Mouse (Mus musculus): Measurements from ENCODE around the gene Otog. TPM values are rescaled to one million over a fixed set of nuclear protein-coding genes. Genes with fewer than 3 reads are reported as not detected.

The Otog gene
- polyA plus RNA-seq, 1 experiment from 2014 or later: 0.16 TPM

DNA sequence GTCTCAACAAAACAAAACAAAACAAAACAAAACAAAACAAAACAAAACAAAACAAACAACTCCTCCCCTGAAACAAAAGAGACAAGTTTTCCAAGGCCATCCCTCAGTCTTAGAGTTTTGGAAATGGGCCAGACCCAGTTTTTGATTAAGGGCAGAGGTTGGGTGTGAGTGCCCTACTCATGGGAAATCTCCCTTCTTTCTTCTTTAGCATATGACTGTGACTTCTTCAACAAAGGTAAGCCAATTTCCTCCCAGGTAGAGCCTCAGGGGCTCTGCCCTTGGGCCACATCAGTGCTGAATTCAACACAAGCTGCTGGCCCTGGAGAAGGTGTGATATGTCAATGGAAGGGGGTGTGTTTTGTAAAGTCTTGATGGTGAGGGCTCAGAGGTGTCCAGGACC lies 40.1 kb downstream of the Otog start:
- H3K4me3 ChIP-seq (replicated peaks): no peak overlapping the region
- no peaks in the 10 kb centered on the region for H3K36me3 ChIP-seq
- H3K27ac ChIP-seq: no peak overlapping the region
- no peak overlapping the region for H3K9ac ChIP-seq (replicated peaks)
- ATAC-seq (ENCODE audit: insufficient number of reproducible peaks, insufficient read depth, low FRiP score, low TSS enrichment, low read depth): no peak
- H3K4me2 ChIP-seq: no peak overlapping the region
- H3K27me3 ChIP-seq: peaks cover 31% of the 10 kb centered on the region; the same call in 1 of the 2 replicates
- H3K4me1 ChIP-seq (replicated peaks): no peaks in the 10 kb centered on the region
- H3K9me3 ChIP-seq: no peaks in the 10 kb centered on the region

DNA sequence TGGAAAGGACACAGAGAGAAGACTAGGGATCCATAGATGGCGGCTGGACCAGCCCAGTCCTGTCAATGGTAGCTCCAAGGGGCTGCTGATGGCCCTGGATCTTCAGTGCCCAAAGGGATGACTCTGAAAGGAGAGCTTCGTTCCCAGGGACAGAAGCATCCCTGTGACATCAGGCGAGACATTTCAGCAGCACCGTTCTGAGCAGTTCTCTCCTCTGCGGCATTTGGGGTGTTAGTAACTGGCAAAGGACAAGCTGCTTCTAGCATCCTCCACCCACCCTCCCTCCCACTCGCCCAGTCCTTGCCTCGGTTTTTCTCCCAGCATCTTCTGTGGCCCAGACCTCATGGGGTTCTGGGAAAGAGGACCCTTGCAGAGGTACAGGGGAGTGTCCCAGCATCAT lies 41.5 kb downstream of the Otog start:
- no peaks in the 10 kb centered on the region for H3K4me1 ChIP-seq (replicated peaks)
- H3K36me3 ChIP-seq: no peaks in the 10 kb centered on the region
- H3K9ac ChIP-seq (replicated peaks): no peak overlapping the region
- H3K9me3 ChIP-seq: no peaks in the 10 kb centered on the region
- no peak overlapping the region for H3K4me2 ChIP-seq
- peaks cover 31% of the 10 kb centered on the region; the same call in 1 of the 2 replicates for H3K27me3 ChIP-seq
- 69% methylated on average over 7 of the region's 7 CpGs for WGBS
- ATAC-seq (ENCODE audit: insufficient number of reproducible peaks, insufficient read depth, low FRiP score, low TSS enrichment, low read depth): no peak
- no peak overlapping the region for H3K4me3 ChIP-seq (replicated peaks)
- H3K27ac ChIP-seq: no peak overlapping the region

- ATAC-seq (ENCODE audit: insufficient number of reproducible peaks, insufficient read depth, low FRiP score, low TSS enrichment, low read depth): no peak
- Histone ChIP-seq H3K9me3 (no peaks in the 10 kb centered on the region), H3K4me1 (replicated peaks) (no peaks in the 10 kb centered on the region), H3K4me2 (no peak overlapping the region), H3K9ac (replicated peaks) (no peak overlapping the region), H3K4me3 (replicated peaks) (no peak overlapping the region), H3K27me3 (peaks cover 31% of the 10 kb centered on the region; the same call in 1 of the 2 replicates), H3K36me3 (no peaks in the 10 kb centered on the region), H3K27ac (no peak overlapping the region)
- WGBS: 83% methylated on average over 10 of the region's 10 CpGs
Observed at GRCm38 (mm10) chr7:46283681-46284080, 42.9 kb downstream of the Otog start.

DNA sequence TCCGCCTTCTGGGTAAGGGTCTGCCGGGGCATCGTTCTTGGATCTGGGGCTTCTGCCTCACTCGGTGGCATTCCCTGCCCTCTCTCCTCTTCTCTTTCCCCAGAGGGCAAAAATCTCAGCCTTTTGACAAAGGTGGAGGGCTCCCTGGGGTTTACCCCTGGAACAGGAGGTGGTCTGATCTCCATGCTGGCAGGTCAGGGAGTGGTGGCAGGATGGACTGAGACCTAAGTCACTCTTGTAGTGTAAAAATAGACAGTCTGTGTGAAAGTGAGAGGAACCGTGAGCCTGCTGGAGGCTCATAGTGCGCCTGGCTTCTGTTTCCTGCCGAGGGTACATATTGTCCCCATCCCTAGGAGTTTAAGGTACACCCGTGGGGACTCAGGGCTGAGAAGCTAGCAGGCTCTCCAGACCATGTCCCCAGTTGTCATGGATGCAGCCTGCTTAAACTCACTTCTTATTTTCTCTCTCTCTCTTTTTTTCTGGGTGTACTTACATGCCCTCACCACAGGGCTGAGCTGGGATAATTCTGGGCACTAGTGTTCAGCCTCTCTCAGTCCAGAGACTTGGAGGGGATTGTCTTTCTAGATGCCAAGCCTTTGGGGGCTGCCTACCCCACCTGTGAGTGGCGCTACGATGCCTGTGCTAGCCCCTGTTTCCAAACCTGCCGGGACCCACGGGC lies 44.5 kb downstream of the Otog start:
- no peak for ATAC-seq (ENCODE audit: insufficient number of reproducible peaks, insufficient read depth, low FRiP score, low TSS enrichment, low read depth)
- Histone ChIP-seq H3K36me3 (no peaks in the 10 kb centered on the region), H3K27ac (no peak overlapping the region), H3K27me3 (peaks cover 26% of the 10 kb centered on the region; the same call in 1 of the 2 replicates), H3K9ac (replicated peaks) (no peak overlapping the region), H3K4me2 (no peak overlapping the region), H3K9me3 (no peaks in the 10 kb centered on the region), H3K4me1 (replicated peaks) (no peaks in the 10 kb centered on the region), H3K4me3 (replicated peaks) (no peak overlapping the region)
- WGBS: 84% methylated on average over 12 of the region's 12 CpGs

DNA sequence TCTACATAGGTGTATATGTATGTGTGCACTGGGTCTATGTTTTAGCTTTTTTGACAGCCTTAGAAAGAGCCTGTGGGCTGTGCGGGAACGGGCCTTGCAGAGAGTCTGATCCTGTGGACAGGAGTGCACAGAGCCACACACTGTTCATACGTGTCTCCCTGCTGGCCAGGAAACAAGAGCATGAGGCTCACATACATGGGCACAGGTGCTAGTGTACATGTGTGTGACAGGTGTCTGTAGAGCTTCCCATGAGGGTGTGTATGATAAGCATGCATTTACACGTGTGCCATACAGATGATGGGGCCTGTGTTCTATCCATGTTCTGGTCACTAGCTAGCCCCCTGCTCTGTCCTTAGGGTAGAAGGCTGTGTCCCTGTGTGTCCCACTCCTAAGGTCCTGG lies 45.6 kb downstream of the Otog start:
- Histone ChIP-seq H3K27me3 (peaks cover 23% of the 10 kb centered on the region; the same call in 1 of the 2 replicates), H3K4me2 (no peak overlapping the region), H3K4me1 (replicated peaks) (no peaks in the 10 kb centered on the region), H3K9ac (replicated peaks) (no peak overlapping the region), H3K4me3 (replicated peaks) (no peak overlapping the region), H3K27ac (no peak overlapping the region), H3K9me3 (no peaks in the 10 kb centered on the region), H3K36me3 (no peaks in the 10 kb centered on the region)
- ATAC-seq (ENCODE audit: insufficient number of reproducible peaks, insufficient read depth, low FRiP score, low TSS enrichment, low read depth): no peak
- 89% methylated on average over 4 of the region's 4 CpGs for WGBS

GRCm38 (mm10) chr7:46287051-46287450 lies 46.3 kb downstream of the Otog start:
- ATAC-seq (ENCODE audit: insufficient number of reproducible peaks, insufficient read depth, low FRiP score, low TSS enrichment, low read depth): no peak
- no peaks in the 10 kb centered on the region for H3K36me3 ChIP-seq
- H3K9me3 ChIP-seq: no peaks in the 10 kb centered on the region
- H3K27ac ChIP-seq: no peak overlapping the region
- H3K4me3 ChIP-seq (replicated peaks): no peak overlapping the region
- H3K4me1 ChIP-seq (replicated peaks): no peaks in the 10 kb centered on the region
- no peak overlapping the region for H3K4me2 ChIP-seq
- H3K9ac ChIP-seq (replicated peaks): no peak overlapping the region
- WGBS: 27% methylated on average over 8 of the region's 8 CpGs
- peaks cover 17% of the 10 kb centered on the region; the same call in 1 of the 2 replicates for H3K27me3 ChIP-seq

GRCm38 (mm10) chr7:46296330-46296729 lies 55.5 kb downstream of the Otog start:
- WGBS: 29% methylated on average over 6 of the region's 6 CpGs
- Histone ChIP-seq H3K9ac (replicated peaks) (no peak overlapping the region), H3K27ac (no peak overlapping the region), H3K4me1 (replicated peaks) (no peaks in the 10 kb centered on the region), H3K9me3 (no peaks in the 10 kb centered on the region), H3K27me3 (peaks cover 3% of the 10 kb centered on the region; the same call in 1 of the 2 replicates), H3K4me3 (replicated peaks) (no peak overlapping the region), H3K36me3 (no peaks in the 10 kb centered on the region), H3K4me2 (no peak overlapping the region)
- no peak for ATAC-seq (ENCODE audit: insufficient number of reproducible peaks, insufficient read depth, low FRiP score, low TSS enrichment, low read depth)

DNA sequence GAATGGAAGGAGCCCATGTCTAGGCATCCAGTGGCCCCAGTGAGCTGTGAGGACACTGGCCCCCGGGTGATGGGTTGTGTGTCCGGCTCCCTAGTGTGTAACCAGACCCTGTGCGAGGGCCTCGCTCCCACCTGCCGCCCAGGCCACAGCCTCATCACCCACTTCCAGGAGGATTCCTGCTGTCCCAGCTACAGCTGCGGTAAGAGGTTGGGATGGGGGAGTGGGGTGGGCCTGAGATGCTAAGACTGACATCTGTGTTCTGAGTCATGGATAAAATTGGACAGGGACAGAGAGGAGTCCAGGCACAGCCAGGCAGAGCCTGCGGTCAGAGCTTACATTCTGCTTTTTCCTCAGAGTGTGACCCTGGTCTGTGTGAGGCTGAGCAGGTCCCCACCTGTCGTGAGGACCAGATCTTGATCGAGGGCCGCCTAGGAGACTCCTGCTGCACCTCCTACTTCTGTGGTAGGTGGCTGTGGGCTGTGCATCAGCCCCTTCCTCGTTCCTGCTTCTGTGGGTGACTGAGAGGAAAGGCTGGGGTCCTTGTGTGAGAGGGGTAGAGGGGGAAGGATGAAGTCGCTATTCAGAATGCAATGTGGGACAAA lies 60.3 kb downstream of the Otog start:
- Histone ChIP-seq H3K4me2 (no peak overlapping the region), H3K9ac (replicated peaks) (no peak overlapping the region), H3K27ac (no peak overlapping the region), H3K4me3 (replicated peaks) (no peak overlapping the region), H3K9me3 (no peaks in the 10 kb centered on the region), H3K36me3 (no peaks in the 10 kb centered on the region), H3K4me1 (replicated peaks) (no peaks in the 10 kb centered on the region), H3K27me3 (peaks cover 4% of the 10 kb centered on the region; the same call in 1 of the 2 replicates)
- 79% methylated on average over 12 of the region's 12 CpGs for WGBS
- no peak for ATAC-seq (ENCODE audit: insufficient number of reproducible peaks, insufficient read depth, low FRiP score, low TSS enrichment, low read depth)

DNA sequence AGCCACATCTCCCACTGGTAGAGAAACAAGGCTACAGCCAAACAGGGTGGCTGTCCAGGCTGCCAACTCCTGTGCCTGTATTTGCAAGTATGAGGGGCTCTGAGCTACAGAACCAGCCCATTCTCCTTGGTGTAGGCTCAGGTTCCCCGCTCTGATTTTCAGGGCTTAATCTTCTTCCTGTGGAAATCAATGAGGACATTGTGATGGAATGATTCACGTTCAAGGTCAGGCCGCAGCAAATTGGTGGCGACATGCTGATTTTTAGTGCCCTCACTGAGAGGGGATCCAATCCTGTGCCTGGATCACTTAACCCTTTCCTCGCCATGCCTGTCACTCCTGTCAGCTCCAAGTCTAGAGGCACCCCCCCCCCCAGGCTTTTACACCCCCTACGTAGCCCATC lies 72.7 kb downstream of the Otog start:
- 27% methylated on average over 6 of the region's 6 CpGs for WGBS
- ATAC-seq (ENCODE audit: insufficient number of reproducible peaks, insufficient read depth, low FRiP score, low TSS enrichment, low read depth): no peak
- Histone ChIP-seq H3K9me3 (no peaks in the 10 kb centered on the region), H3K4me2 (no peak overlapping the region), H3K4me3 (replicated peaks) (no peak overlapping the region), H3K27me3 (no peaks in the 10 kb centered on the region; the same call in 1 of the 2 replicates), H3K4me1 (replicated peaks) (peaks cover 11% of the 10 kb centered on the region; the same call in 1 of the 2 replicates), H3K36me3 (no peaks in the 10 kb centered on the region), H3K27ac (no peak overlapping the region), H3K9ac (replicated peaks) (no peak overlapping the region)

GRCm38 (mm10) chr7:46314220-46315009 lies 73.6 kb downstream of the Otog start:
- Histone ChIP-seq H3K27ac (no peak overlapping the region), H3K9me3 (no peaks in the 10 kb centered on the region), H3K4me3 (replicated peaks) (no peak overlapping the region), H3K9ac (replicated peaks) (no peak overlapping the region), H3K27me3 (no peaks in the 10 kb centered on the region; the same call in 1 of the 2 replicates), H3K4me2 (no peak overlapping the region), H3K4me1 (replicated peaks) (peaks cover 11% of the 10 kb centered on the region; the same call in 1 of the 2 replicates), H3K36me3 (no peaks in the 10 kb centered on the region)
- WGBS: 36% methylated on average over 3 of the region's 6 CpGs
- ATAC-seq (ENCODE audit: insufficient number of reproducible peaks, insufficient read depth, low FRiP score, low TSS enrichment, low read depth): no peak

DNA sequence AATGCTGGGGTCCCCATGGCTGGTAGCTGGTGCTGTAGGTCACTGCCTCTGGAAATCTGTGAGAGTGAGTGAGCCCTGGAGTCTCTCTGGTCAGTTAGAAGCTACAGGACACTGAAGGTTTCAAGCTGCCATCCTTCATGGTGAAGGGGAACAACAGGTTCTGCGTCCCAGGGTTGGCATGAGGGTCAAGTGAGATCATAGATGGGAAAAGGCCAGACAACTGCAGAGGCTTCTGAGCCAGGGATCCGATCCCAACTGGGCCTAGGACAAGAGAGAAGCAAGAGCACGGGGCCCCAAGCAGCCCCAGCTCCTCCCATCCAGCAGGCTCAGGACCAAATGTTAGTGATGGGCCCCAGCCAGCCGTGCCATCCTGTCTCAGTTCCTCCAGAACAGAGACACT lies 74.9 kb downstream of the Otog start:
- no peak overlapping the region for H3K4me3 ChIP-seq (replicated peaks)
- WGBS: 56% methylated on average over 4 of the region's 4 CpGs
- no peak for ATAC-seq (ENCODE audit: insufficient number of reproducible peaks, insufficient read depth, low FRiP score, low TSS enrichment, low read depth)

More for the DNA sequence above, 74.9 kb downstream of the Otog start:
- H3K9ac ChIP-seq (replicated peaks): no peak overlapping the region
- no peaks in the 10 kb centered on the region; the same call in 1 of the 2 replicates for H3K27me3 ChIP-seq
- peaks cover 11% of the 10 kb centered on the region; the same call in 1 of the 2 replicates for H3K4me1 ChIP-seq (replicated peaks)
- H3K36me3 ChIP-seq: no peaks in the 10 kb centered on the region
- H3K4me2 ChIP-seq: no peak overlapping the region
- H3K27ac ChIP-seq: no peak overlapping the region
- H3K9me3 ChIP-seq: no peaks in the 10 kb centered on the region
